Mouse (Mus musculus) liver, embryonic 14.5 days (tissue): ENCODE measurements around the gene Ptprt.

Experiments
- CTCF ChIP-seq: IDR thresholded peaks from 2 replicates; pipeline ENCODE4 v1.5.1; 2016; ENCODE audit warnings: antibody characterized with exemption, low read depth, control low read depth
- EP300 ChIP-seq: IDR thresholded peaks from 2 replicates; pipeline ENCODE4 v1.6.1; 2016; ENCODE audit warnings: antibody characterized with exemption, low read depth

DNA sequence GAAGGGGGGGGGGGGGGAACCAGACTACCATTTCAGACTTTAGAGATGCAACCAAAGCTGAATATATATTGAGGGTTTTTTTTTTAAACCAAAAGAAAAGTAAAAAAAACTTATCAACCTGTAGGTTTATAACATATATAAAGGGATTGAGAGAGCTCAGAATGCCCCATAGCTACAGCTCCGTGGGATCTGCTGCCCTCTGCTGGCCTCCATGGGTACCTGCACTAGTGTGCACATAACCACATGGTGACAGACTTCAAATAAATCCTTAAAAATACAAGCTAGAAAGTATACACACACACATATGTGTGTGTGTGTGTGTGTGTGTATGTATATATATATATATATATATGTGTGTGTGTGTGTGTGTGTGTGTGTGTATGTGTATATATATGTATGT lies 148.9 kb downstream of the Ptprt start:
- TF ChIP-seq CTCF (peak; percentile 42), EP300 (no peak)
